Mouse (Mus musculus) midbrain, embryonic 14.5 days (tissue): Measurements from ENCODE around the gene Cldn19. TPM values are rescaled to one million over a fixed set of nuclear protein-coding genes. Genes with fewer than 3 reads are reported as not detected.

Source experiments
- ATAC-seq: fragments of 200-750 bp; cut with Nextera tagmentation; 2 replicates; pipeline ENCODE4 v1.8.0; 2017; ENCODE audit warnings: moderate number of reproducible peaks, moderate library complexity; ENCODE audit not compliant: low FRiP score, low TSS enrichment
- DNase-seq: peaks from one replicate; pipeline ENCODE4 v3.0.0-alpha.2; 2015
- H3K27ac ChIP-seq: fragments of 300-500 bp; sonication (generic); replicated peaks from 2 replicates; pipeline ENCODE4 v1.5.1; 2014; ENCODE audit warnings: mild to moderate bottlenecking, low read depth, low read length, moderate library complexity
- H3K27me3 ChIP-seq: fragments of 300-500 bp; sonication (generic); 2 replicates; pipeline ENCODE4 v1.6.1; 2014; ENCODE audit warnings: low read length, control low read depth, mixed read lengths; ENCODE audit not compliant: control insufficient read depth, insufficient read depth
- H3K36me3 ChIP-seq: fragments of 300-500 bp; sonication (generic); 2 replicates; pipeline ENCODE4 v1.6.1; 2014; ENCODE audit warnings: low read length, control low read depth; ENCODE audit not compliant: control insufficient read depth, insufficient read depth
- H3K4me1 ChIP-seq: fragments of 300-500 bp; sonication (generic); 2 replicates; pipeline ENCODE4 v1.6.1; 2014; ENCODE audit warnings: mild to moderate bottlenecking, antibody characterized with exemption, low read length, control low read depth; ENCODE audit not compliant: control insufficient read depth, insufficient read depth
- H3K4me2 ChIP-seq: fragments of 300-500 bp; sonication (generic); 2 replicates; pipeline ENCODE4 v1.6.1; 2014; ENCODE audit warnings: mild to moderate bottlenecking, low read length, moderate library complexity
- H3K4me3 ChIP-seq: fragments of 300-500 bp; sonication (generic); replicated peaks from 2 replicates; pipeline ENCODE4 v1.5.1; 2014; ENCODE audit warnings: low read depth, low read length
- H3K9ac ChIP-seq: fragments of 300-500 bp; sonication (generic); replicated peaks from 2 replicates; pipeline ENCODE4 v1.6.1; 2014; ENCODE audit warnings: mild to moderate bottlenecking, low read length, moderate library complexity
- H3K9me3 ChIP-seq: fragments of 300-500 bp; sonication (generic); 2 replicates; pipeline ENCODE4 v1.6.1; 2016; ENCODE audit warnings: low read length, control low read depth, mixed read lengths; ENCODE audit not compliant: control insufficient read depth
- WGBS: fragments of 180-500 bp; shearing (Covaris S2); extraction: QIAGEN DNeasy Blood & Tissue Kit; methylation state at CpG from one replicate; pipeline ENCODE4 v1.1.7; 2014; 5-methylcytosine and 5-hydroxymethylcytosine counted together
- polyA plus RNA-seq: library from polyadenylated mRNA; unstranded; fragments of >200 nt; fragmentation: Nextera tagmentation; extraction: Ambion mirVana; gene quantifications from 2 replicates; pipeline ENCODE4 v1.2.1, GENCODE M21; 2014

The Cldn19 gene
- 1.4 and 1.8 TPM in 2 replicates for polyA plus RNA-seq

DNA sequence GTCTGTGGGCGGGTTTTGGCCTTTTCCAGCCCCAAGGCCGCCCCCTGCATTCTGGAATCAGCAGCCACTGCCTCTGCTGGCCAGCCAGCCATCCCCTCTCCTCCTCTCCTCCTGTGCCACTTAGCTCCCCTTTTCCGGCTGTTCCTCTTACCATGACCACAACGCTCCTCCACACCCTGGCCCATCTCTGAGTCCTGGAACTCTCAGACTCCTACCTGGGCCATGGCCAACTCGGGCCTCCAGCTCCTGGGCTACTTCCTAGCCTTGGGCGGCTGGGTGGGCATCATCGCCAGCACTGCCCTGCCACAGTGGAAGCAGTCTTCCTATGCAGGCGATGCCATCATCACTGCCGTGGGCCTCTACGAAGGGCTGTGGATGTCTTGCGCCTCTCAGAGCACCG is at the start of gene Cldn19:
TSS of gene Cldn19 (plus strand) at position 64 of the 400 bp plus-strand sequence.
- Histone ChIP-seq H3K9ac (peak within 1 kb of the TSS; percentile 34; the same call in 1 of the 2 replicates), H3K27ac (peak within 1 kb of the TSS; percentile 70), H3K4me1 (peaks cover 11% of the 10 kb centered on the region), H3K9me3 (no peaks in the 10 kb centered on the region), H3K36me3 (no peaks in the 10 kb centered on the region), H3K4me3 (no peak within 1 kb of the TSS), H3K4me2 (no peak within 1 kb of the TSS), H3K27me3 (no peaks in the 10 kb centered on the region)
- 66% methylated on average over 12 of the region's 12 CpGs for whole genome bisulfite sequencing
- DNase-seq (no peak), ATAC-seq (no peak)

DNA sequence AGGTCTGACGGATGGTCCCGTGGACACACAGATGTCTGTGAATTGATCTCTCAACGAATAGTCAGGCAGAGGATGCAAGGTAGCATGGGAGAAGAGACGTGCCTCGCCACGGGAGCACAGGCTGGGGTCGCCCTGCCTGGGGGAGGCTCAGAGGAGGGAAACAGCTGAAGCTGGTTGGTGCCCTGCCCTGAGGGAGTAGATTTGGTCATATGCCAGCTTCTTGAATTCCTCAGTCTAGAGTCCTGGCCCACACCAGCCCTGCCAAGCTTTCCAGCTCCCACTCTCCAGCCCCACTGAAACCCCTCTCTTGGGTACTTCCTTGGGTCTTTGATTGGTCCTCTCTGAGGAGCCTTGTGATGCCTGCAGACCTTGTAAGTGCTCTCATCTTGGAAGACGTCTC is 38.5 kb upstream of the Cldn19 start:
- Histone ChIP-seq H3K9ac (no peak overlapping the region), H3K4me2 (no peak overlapping the region), H3K4me1 (no peaks in the 10 kb centered on the region), H3K36me3 (no peaks in the 10 kb centered on the region), H3K4me3 (no peak overlapping the region), H3K27me3 (no peaks in the 10 kb centered on the region), H3K27ac (no peak overlapping the region), H3K9me3 (no peaks in the 10 kb centered on the region)
- 74% methylated on average over 8 of the region's 8 CpGs for WGBS
- DNase-seq (no peak), ATAC-seq (no peak)

DNA sequence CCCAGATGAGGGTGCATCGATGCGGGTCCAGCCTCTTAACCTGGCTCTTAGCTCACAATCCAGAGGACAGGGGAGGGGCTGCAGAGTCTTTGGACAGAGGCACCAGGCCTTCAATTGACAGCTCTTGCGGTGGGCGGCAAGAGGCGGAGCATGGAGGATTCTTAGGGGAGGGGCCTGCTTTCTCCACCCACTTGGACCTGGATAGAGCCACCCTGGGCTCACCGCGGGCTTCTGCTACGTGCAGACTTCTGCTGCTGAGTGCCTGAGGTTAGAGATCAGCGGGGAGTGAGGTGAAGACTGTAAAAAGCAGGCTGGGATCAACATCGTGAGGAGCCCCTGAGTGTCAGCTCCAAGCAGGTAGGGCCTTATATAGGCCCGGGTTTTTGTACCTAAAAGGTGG is 37.0 kb upstream of the Cldn19 start, which contains the start of gene Tmem269:
TSS of gene Tmem269 (minus strand) at position 49 of the 400 bp plus-strand sequence.
- no peak for DNase-seq
- H3K4me1 ChIP-seq: no peaks in the 10 kb centered on the region
- whole genome bisulfite sequencing: 11% methylated on average over 11 of the region's 11 CpGs
- no peak within 1 kb of the TSS for H3K9ac ChIP-seq
- no peaks in the 10 kb centered on the region for H3K9me3 ChIP-seq
- ATAC-seq: no peak
- H3K4me3 ChIP-seq: no peak within 1 kb of the TSS
- peaks cover 4% of the 10 kb centered on the region; the same call in 1 of the 2 replicates for H3K36me3 ChIP-seq
- no peak within 1 kb of the TSS for H3K4me2 ChIP-seq
- no peaks in the 10 kb centered on the region for H3K27me3 ChIP-seq
- no peak within 1 kb of the TSS for H3K27ac ChIP-seq

DNA sequence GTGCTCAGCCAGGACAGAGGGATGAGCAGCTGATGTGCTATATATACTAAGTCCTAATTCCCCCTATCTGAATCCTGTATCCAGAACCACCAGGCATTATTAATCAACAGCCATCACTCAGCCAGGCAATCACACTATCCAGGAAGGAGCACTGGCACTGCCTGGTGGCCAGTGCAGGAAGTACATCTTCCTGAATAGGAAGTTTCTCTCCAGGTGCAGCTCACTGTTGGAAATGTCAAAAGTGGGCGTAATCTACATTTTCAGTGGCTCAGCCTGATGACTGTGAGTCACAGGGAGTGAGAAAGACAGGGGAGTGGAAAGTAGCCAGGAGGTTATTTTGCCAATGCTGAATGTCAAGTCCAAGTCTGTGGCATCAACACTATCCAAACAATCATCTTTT is 31.5 kb upstream of the Cldn19 start:
- Histone ChIP-seq H3K4me1 (no peaks in the 10 kb centered on the region), H3K27ac (no peak overlapping the region), H3K9me3 (no peaks in the 10 kb centered on the region), H3K4me2 (no peak overlapping the region), H3K27me3 (no peaks in the 10 kb centered on the region), H3K9ac (no peak overlapping the region), H3K36me3 (peaks cover 46% of the 10 kb centered on the region), H3K4me3 (no peak overlapping the region)
- peak; percentile 51 for DNase-seq
- ATAC-seq: no peak
- 86% methylated on average over 1 of the region's 1 CpGs for WGBS

DNA sequence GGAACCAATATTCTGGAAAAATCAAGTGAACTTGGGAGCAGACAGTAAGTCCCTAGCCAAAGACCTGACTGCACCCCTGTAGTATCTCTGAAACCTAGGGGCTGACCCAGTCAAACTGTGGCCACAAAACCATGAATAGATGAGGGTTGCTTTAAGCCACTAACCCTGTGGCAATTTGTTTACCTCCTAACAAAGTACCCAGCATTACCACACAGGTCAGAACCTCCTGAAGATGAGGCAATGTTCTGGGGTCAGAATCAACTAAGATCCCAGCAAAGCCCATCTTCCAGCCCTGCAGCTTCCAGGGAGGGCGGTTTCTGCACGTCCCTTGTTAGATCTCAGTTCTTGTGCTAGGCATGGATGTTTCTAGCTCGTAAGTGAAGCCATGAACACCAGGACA is 30.7 kb upstream of the Cldn19 start:
- no peak overlapping the region for H3K9ac ChIP-seq
- no peaks in the 10 kb centered on the region for H3K9me3 ChIP-seq
- 95% methylated on average over 3 of the region's 3 CpGs for WGBS
- no peak overlapping the region for H3K27ac ChIP-seq
- H3K4me2 ChIP-seq: no peak overlapping the region
- no peaks in the 10 kb centered on the region for H3K4me1 ChIP-seq
- DNase-seq (no peak), ATAC-seq (no peak)
- no peak overlapping the region for H3K4me3 ChIP-seq
- no peaks in the 10 kb centered on the region for H3K27me3 ChIP-seq
- H3K36me3 ChIP-seq: peaks cover 46% of the 10 kb centered on the region

DNA sequence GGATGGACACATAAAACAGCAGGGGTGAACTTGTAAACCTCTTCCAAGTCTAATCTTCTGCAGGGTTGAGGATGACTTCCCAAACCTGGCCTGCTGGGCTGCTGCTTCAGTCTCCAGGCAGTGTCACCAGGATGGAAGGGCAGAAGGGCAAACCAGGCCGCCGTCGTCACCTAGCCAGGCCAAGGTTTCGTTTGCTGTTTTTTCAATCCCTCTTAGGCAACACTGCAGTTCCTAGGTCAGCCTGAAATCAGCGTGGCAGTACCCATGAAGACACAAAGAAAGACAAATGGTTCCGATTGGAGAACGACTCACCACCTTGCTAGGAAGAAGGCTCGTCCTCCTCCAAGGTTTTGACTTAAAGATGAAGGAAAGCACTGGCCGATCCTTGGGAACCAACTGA is 29.5 kb upstream of the Cldn19 start:
- Histone ChIP-seq H3K36me3 (peaks cover 46% of the 10 kb centered on the region), H3K4me1 (no peaks in the 10 kb centered on the region), H3K27me3 (no peaks in the 10 kb centered on the region), H3K4me3 (no peak overlapping the region), H3K9me3 (no peaks in the 10 kb centered on the region), H3K9ac (no peak overlapping the region), H3K4me2 (no peak overlapping the region), H3K27ac (no peak overlapping the region)
- no peak for DNase-seq
- ATAC-seq: no peak
- 92% methylated on average over 9 of the region's 9 CpGs for WGBS

DNA sequence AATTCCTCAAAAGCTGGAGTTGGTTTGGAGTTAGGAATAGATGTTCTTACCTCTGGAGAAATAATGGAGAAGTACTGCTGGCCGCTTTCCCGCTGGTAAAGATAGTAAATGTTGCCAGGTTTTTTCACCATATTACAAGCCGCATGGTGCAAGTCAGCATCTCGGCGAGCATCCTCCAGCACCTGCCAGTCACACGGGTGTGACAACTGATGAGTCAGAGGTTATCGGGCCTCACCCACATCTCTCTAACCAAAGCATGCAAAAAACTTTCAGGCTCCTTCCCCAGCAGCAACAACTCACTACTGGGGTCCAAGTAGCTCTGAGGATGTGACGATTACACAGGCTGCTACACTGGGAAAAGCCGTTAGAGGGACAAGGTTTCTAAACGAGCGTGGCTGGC is 28.5 kb upstream of the Cldn19 start:
- Histone ChIP-seq H3K9me3 (no peaks in the 10 kb centered on the region), H3K9ac (no peak overlapping the region), H3K4me2 (no peak overlapping the region), H3K27me3 (no peaks in the 10 kb centered on the region), H3K36me3 (peaks cover 46% of the 10 kb centered on the region), H3K4me1 (peaks cover 4% of the 10 kb centered on the region; the same call in 1 of the 2 replicates), H3K4me3 (no peak overlapping the region), H3K27ac (no peak overlapping the region)
- 94% methylated on average over 11 of the region's 11 CpGs for WGBS
- no peak for DNase-seq
- no peak for ATAC-seq

DNA sequence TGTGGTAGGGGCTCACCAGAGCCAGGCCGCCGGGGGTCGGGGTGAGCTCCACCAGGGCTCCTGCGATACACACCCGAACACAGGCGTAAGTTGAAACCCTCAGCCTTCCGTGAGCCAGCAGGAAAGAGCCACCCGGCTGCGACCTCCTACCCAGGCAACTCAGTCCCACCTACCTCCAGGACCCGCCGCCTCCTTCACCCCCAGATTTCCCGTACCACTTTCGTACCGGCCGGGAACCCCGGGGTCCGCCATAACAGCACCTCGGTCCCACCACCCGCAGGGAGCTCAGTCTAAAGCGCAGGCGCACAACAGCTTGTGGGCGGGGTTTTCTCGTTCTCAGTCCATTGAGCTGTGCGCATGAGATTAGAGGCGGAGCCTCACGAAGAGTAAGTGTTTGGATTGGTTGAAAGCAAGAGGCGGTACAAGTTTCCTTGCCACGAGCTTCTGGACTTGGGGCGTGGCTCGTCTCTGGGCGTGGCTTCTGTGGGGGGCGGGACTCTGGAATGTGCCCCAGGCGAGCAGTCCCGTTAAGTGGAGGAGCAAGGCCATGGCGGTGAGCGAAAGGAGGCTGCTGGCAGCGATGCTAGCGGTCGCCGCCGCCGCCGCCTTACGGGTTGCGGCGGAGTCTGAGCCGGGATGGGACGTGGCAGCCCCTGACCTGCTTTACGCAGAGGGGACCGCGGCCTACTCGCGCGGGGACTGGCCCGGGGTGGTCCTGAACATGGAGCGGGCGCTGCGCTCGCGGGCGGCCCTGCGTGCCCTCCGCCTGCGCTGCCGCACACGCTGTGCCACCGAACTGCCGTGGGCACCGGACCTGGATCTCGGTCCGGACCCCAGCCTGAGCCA is 22.6 kb upstream of the Cldn19 start, which contains the start of the genes AU022252 and P3h1:
TSS of gene AU022252 (minus strand) at position 303 of the 846 bp plus-strand sequence.
TSS of gene P3h1 (plus strand) at position 506 of the 846 bp plus-strand sequence.
- H3K9me3 ChIP-seq: no peaks in the 10 kb centered on the region
- no peaks in the 10 kb centered on the region for H3K27me3 ChIP-seq
- DNase-seq: peak; percentile 99
- peak within 1 kb of the TSS; percentile 83 for H3K4me3 ChIP-seq
- under 1% methylated on average over 71 of the region's 71 CpGs for WGBS
- peaks cover 15% of the 10 kb centered on the region; the same call in 1 of the 2 replicates for H3K4me1 ChIP-seq
- ATAC-seq: peak; percentile 98
- peak within 1 kb of the TSS; percentile 53; the same call in 1 of the 2 replicates for H3K27ac ChIP-seq
- H3K9ac ChIP-seq: peak within 1 kb of the TSS; percentile 65
- peaks cover 16% of the 10 kb centered on the region; the same call in 1 of the 2 replicates for H3K36me3 ChIP-seq
- H3K4me2 ChIP-seq: peak within 1 kb of the TSS; percentile 93
